Mouse (Mus musculus): ENCODE measurements around the gene Selenbp1. TPM values are rescaled to one million over a fixed set of nuclear protein-coding genes. Genes with fewer than 3 reads are reported as not detected.
A peak's percentile ranks its signal among the peaks of the same experiment; 100 is the strongest.
"Not testable (repeated sequence)": the region's sequence is repeated elsewhere in the genome, so short reads cannot be mapped to it uniquely, and the experiment has no call there.

The Selenbp1 gene
- 17.2 and 17.6 TPM in 2 replicates for polyA plus RNA-seq (2014; fragmentation: Nextera tagmentation; extraction: Ambion mirVana)

DNA sequence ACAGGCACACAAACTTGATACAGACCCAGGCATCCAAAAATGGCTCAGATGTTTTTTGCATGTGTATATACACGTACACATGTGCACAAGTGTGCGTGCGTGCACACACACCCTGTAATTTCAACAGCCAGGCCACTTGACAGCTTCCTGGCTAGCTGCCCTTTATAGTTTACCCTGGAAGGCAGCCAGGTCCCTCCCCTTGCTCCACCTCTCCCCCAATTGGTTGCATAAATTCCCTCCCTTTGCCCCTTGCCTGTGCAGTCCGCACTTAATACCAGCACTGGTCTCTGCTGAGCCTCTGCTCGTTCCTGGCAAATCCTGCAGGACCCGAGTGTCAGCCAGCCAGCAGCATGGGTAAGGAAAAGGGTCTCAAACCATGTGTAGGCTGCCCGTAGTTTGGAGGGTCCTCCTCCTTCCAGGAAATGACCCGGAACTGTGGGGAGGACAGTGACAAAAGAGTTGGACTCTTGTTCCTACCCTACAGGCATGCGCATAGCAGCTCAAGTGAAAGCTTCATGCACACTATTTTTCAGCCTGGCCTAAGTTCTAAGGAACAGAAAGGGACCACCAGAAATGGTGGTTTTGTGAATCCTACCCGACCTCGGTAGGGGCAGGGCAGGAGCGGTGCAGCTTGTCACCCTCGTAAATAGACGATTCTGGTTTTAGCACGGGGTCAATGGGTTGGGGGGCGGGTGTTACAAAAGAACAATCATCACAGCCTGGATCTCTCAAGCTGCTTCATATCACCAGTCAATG, at the start of gene Selenbp1:
Gene Selenbp1, plus strand, starts transcription at position 248 of the 756 bp plus-strand sequence.
- peak; percentile 77 for DNase-seq (ENCODE audit: low spot score)
- WGBS = 23% methylated on average over 16 of the region's 16 CpGs
- Histone ChIP-seq H3K4me2 (ENCODE audit: low read depth, severe bottlenecking) (peak within 1 kb of the TSS; percentile 38), H3K4me3 (ENCODE audit: low read depth, low read length) (no peak within 1 kb of the TSS), H3K27me3 (ENCODE audit: control insufficient read depth, insufficient read depth, low read length) (no peaks in the 10 kb centered on the region), H3K4me1 (ENCODE audit: control insufficient read depth, insufficient read depth, low read length) (0 out of 2 replicates have a peak, but pooled peaks cover 3% of the 10 kb centered on the region), H3K9me3 (ENCODE audit: control insufficient read depth, low read length) (no peaks in the 10 kb centered on the region), H3K9ac (ENCODE audit: low read length) (no peak within 1 kb of the TSS), H3K27ac (replicated peaks; ENCODE audit: low read depth, low read length) (0 out of 2 replicates have a peak within 1 kb of the TSS, but pooled peaks have one; percentile 14), H3K36me3 (ENCODE audit: control insufficient read depth, insufficient read depth, low read length) (no peaks in the 10 kb centered on the region)
- ATAC-seq (ENCODE audit: insufficient number of reproducible peaks, low FRiP score, low TSS enrichment, low read depth) = peak; percentile 77

- peaks cover 11% of the 10 kb centered on the region for H3K4me1 ChIP-seq (ENCODE audit: control insufficient read depth, insufficient read depth, low read length)
- ATAC-seq (ENCODE audit: insufficient number of reproducible peaks, low FRiP score, low TSS enrichment, low read depth) (peak; percentile 79), DNase-seq (ENCODE audit: low spot score) (peak; percentile 91)
- peak within 1 kb of the TSS; percentile 72 for H3K9ac ChIP-seq (ENCODE audit: low read length)
- peak within 1 kb of the TSS; percentile 67 for H3K4me3 ChIP-seq (ENCODE audit: low read depth, low read length)
- WGBS = 1% methylated on average over 61 of the region's 61 CpGs
- peak within 1 kb of the TSS; percentile 85 for H3K4me2 ChIP-seq (ENCODE audit: low read depth, severe bottlenecking)
- H3K27me3 ChIP-seq (ENCODE audit: control insufficient read depth, insufficient read depth, low read length) = no peaks in the 10 kb centered on the region
- no peak within 1 kb of the TSS for H3K27ac ChIP-seq (replicated peaks; ENCODE audit: low read depth, low read length)
- no peaks in the 10 kb centered on the region for H3K9me3 ChIP-seq (ENCODE audit: control insufficient read depth, low read length)
- H3K36me3 ChIP-seq (ENCODE audit: control insufficient read depth, insufficient read depth, low read length) = peaks cover 12% of the 10 kb centered on the region
Measured at GRCm38 (mm10) chr3:94886316-94887224, 46.3 kb upstream of the Selenbp1 start, which contains the start of gene Psmb4. Psmb4 (minus strand) TSS chr3:94886961.

GRCm38 (mm10) chr3:94888595-94888994, 44.3 kb upstream of the Selenbp1 start:
- no peak for DNase-seq (ENCODE audit: low spot score)
- H3K4me3 ChIP-seq (ENCODE audit: low read depth, low read length) = no peak overlapping the region
- no peak for ATAC-seq (ENCODE audit: insufficient number of reproducible peaks, low FRiP score, low TSS enrichment, low read depth)
- no peak overlapping the region for H3K4me2 ChIP-seq (ENCODE audit: low read depth, severe bottlenecking)
- no peak overlapping the region for H3K27ac ChIP-seq (replicated peaks; ENCODE audit: low read depth, low read length)
- no peaks in the 10 kb centered on the region for H3K27me3 ChIP-seq (ENCODE audit: control insufficient read depth, insufficient read depth, low read length)
- no peaks in the 10 kb centered on the region for H3K9me3 ChIP-seq (ENCODE audit: control insufficient read depth, low read length)
- peaks cover 11% of the 10 kb centered on the region for H3K4me1 ChIP-seq (ENCODE audit: control insufficient read depth, insufficient read depth, low read length)
- no peak overlapping the region for H3K9ac ChIP-seq (ENCODE audit: low read length)
- peaks cover 8% of the 10 kb centered on the region for H3K36me3 ChIP-seq (ENCODE audit: control insufficient read depth, insufficient read depth, low read length)

DNA sequence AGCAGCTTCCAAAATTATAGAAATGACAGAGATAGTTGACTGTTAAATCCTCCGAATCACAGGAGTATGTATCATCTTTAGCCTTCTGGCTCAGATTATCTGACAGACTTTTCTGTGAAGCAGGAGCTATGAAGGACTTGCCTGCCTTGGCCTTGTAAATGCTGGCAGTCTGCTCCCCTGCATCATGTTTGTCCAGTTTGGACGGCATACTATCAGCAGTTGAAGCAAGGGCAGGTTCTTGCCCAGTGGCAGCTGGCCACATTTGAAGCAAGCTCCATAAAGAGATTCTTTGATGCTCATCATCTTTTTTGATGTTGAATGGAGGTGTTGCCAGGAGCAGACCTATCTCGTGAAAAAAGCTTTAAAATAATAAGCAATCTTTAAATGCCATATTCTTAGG, 38.8 kb upstream of the Selenbp1 start:
- ATAC-seq (ENCODE audit: insufficient number of reproducible peaks, low FRiP score, low TSS enrichment, low read depth) = no peak
- 68% methylated on average over 3 of the region's 3 CpGs for WGBS

DNA sequence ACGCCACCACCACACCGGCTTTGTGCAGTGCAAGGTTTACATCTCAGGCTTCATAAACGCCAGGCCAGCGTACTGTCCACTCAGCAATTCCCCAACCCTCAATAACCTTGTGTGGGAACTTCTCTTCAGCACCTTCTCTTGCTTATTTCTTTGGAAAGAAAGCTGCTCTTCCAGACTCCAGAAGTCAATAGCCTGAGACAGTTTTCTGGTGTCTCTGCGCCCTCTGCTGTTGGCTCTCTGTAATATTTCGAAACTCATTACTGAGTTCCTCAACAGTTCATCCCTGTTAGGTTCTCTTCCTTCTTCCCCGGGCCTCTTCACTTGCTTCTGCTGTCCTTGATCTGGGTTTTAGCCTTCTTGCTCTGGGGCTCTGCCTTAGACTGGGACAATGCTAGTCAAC, 30.1 kb upstream of the Selenbp1 start:
- no peak for ATAC-seq (ENCODE audit: insufficient number of reproducible peaks, low FRiP score, low TSS enrichment, low read depth)
- WGBS = 21% methylated on average over 7 of the region's 7 CpGs
- no peaks in the 10 kb centered on the region for H3K9me3 ChIP-seq (ENCODE audit: control insufficient read depth, low read length)
- no peaks in the 10 kb centered on the region for H3K4me1 ChIP-seq (ENCODE audit: control insufficient read depth, insufficient read depth, low read length)
- H3K36me3 ChIP-seq (ENCODE audit: control insufficient read depth, insufficient read depth, low read length) = no peaks in the 10 kb centered on the region
- H3K4me3 ChIP-seq (ENCODE audit: low read depth, low read length) = no peak overlapping the region
- H3K27me3 ChIP-seq (ENCODE audit: control insufficient read depth, insufficient read depth, low read length) = no peaks in the 10 kb centered on the region
- DNase-seq (ENCODE audit: low spot score) = peak; percentile 76
- H3K9ac ChIP-seq (ENCODE audit: low read length) = peak overlapping the region; percentile 3; the same call in 1 of the 2 replicates
- no peak overlapping the region for H3K27ac ChIP-seq (replicated peaks; ENCODE audit: low read depth, low read length)
- no peak overlapping the region for H3K4me2 ChIP-seq (ENCODE audit: low read depth, severe bottlenecking)

More for the DNA sequence above, 38.8 kb upstream of the Selenbp1 start:
- Histone ChIP-seq H3K36me3 (ENCODE audit: control insufficient read depth, insufficient read depth, low read length) (no peaks in the 10 kb centered on the region), H3K9ac (ENCODE audit: low read length) (no peak overlapping the region), H3K4me3 (ENCODE audit: low read depth, low read length) (no peak overlapping the region), H3K27me3 (ENCODE audit: control insufficient read depth, insufficient read depth, low read length) (no peaks in the 10 kb centered on the region), H3K27ac (replicated peaks; ENCODE audit: low read depth, low read length) (no peak overlapping the region), H3K4me2 (ENCODE audit: low read depth, severe bottlenecking) (no peak overlapping the region), H3K9me3 (ENCODE audit: control insufficient read depth, low read length) (no peaks in the 10 kb centered on the region), H3K4me1 (ENCODE audit: control insufficient read depth, insufficient read depth, low read length) (no peaks in the 10 kb centered on the region)
- DNase-seq (ENCODE audit: low spot score) = no peak

- not testable (repeated sequence) for H3K4me1 ChIP-seq (ENCODE audit: control insufficient read depth, insufficient read depth, low read length); H3K4me3 ChIP-seq (ENCODE audit: low read depth, low read length); H3K27me3 ChIP-seq (ENCODE audit: control insufficient read depth, insufficient read depth, low read length); H3K36me3 ChIP-seq (ENCODE audit: control insufficient read depth, insufficient read depth, low read length); H3K9ac ChIP-seq (ENCODE audit: low read length); H3K9me3 ChIP-seq (ENCODE audit: control insufficient read depth, low read length); ATAC-seq (ENCODE audit: insufficient number of reproducible peaks, low FRiP score, low TSS enrichment, low read depth); DNase-seq (ENCODE audit: low spot score); H3K27ac ChIP-seq (replicated peaks; ENCODE audit: low read depth, low read length); H3K4me2 ChIP-seq (ENCODE audit: low read depth, severe bottlenecking)
- 64% methylated on average over 3 of the region's 3 CpGs for WGBS
Measured at GRCm38 (mm10) chr3:94904759-94905158, 28.1 kb upstream of the Selenbp1 start.

- Histone ChIP-seq H3K36me3 (ENCODE audit: control insufficient read depth, insufficient read depth, low read length) (no peaks in the 10 kb centered on the region), H3K4me1 (ENCODE audit: control insufficient read depth, insufficient read depth, low read length) (no peaks in the 10 kb centered on the region), H3K4me3 (ENCODE audit: low read depth, low read length) (no peak overlapping the region), H3K9me3 (ENCODE audit: control insufficient read depth, low read length) (no peaks in the 10 kb centered on the region), H3K27ac (replicated peaks; ENCODE audit: low read depth, low read length) (no peak overlapping the region), H3K4me2 (ENCODE audit: low read depth, severe bottlenecking) (no peak overlapping the region), H3K9ac (ENCODE audit: low read length) (no peak overlapping the region), H3K27me3 (ENCODE audit: control insufficient read depth, insufficient read depth, low read length) (no peaks in the 10 kb centered on the region)
- ATAC-seq (ENCODE audit: insufficient number of reproducible peaks, low FRiP score, low TSS enrichment, low read depth) (no peak), DNase-seq (ENCODE audit: low spot score) (no peak)
- WGBS = 57% methylated on average over 1 of the region's 1 CpGs
Measured at GRCm38 (mm10) chr3:94906482-94906881, 26.4 kb upstream of the Selenbp1 start.

- Histone ChIP-seq H3K9ac (ENCODE audit: low read length) (no peak overlapping the region), H3K4me3 (ENCODE audit: low read depth, low read length) (no peak overlapping the region), H3K4me1 (ENCODE audit: control insufficient read depth, insufficient read depth, low read length) (no peaks in the 10 kb centered on the region), H3K4me2 (ENCODE audit: low read depth, severe bottlenecking) (no peak overlapping the region), H3K27ac (replicated peaks; ENCODE audit: low read depth, low read length) (no peak overlapping the region), H3K36me3 (ENCODE audit: control insufficient read depth, insufficient read depth, low read length) (no peaks in the 10 kb centered on the region), H3K27me3 (ENCODE audit: control insufficient read depth, insufficient read depth, low read length) (no peaks in the 10 kb centered on the region), H3K9me3 (ENCODE audit: control insufficient read depth, low read length) (no peaks in the 10 kb centered on the region)
- 74% methylated on average over 2 of the region's 2 CpGs for WGBS
- DNase-seq (ENCODE audit: low spot score) (no peak), ATAC-seq (ENCODE audit: insufficient number of reproducible peaks, low FRiP score, low TSS enrichment, low read depth) (no peak)
Measured at GRCm38 (mm10) chr3:94911050-94911693, 21.7 kb upstream of the Selenbp1 start.

All from limb, embryonic 11.5 days (tissue).